Mouse (Mus musculus) heart, postnatal 0 days (tissue): ENCODE data around the gene Mrgprh. TPM values are rescaled to one million over a fixed set of nuclear protein-coding genes. Genes with fewer than 3 reads are reported as not detected.
A peak's percentile ranks its signal among the peaks of the same experiment; 100 is the strongest.

Experiments
- ATAC-seq: fragments of 200-750 bp; cut with Nextera tagmentation; 2 replicates; pipeline ENCODE4 v1.8.0; 2017; ENCODE audit warnings: low read depth, moderate number of reproducible peaks, moderate library complexity; ENCODE audit not compliant: insufficient read depth
- DNase-seq: peaks from one replicate; pipeline ENCODE4 v3.0.0-alpha.2; 2016; ENCODE audit warnings: low spot score
- H3K27ac ChIP-seq: fragments of 300-500 bp; sonication (generic); 2 replicates; pipeline ENCODE4 v1.5.1; 2014; ENCODE audit warnings: low read depth, mild to moderate bottlenecking
- H3K27me3 ChIP-seq: fragments of 300-500 bp; sonication (generic); 2 replicates; pipeline ENCODE4 v1.6.1; 2014; ENCODE audit warnings: low read length, mixed read lengths; ENCODE audit not compliant: control insufficient read depth, insufficient read depth
- H3K36me3 ChIP-seq: fragments of 300-500 bp; sonication (generic); replicated peaks from 2 replicates; pipeline ENCODE4 v1.6.1; 2014; ENCODE audit warnings: low read length, mixed read lengths; ENCODE audit not compliant: control insufficient read depth, insufficient read depth
- H3K4me1 ChIP-seq: fragments of 300-500 bp; sonication (generic); 2 replicates; pipeline ENCODE4 v1.6.1; 2014; ENCODE audit warnings: antibody characterized with exemption; ENCODE audit not compliant: control insufficient read depth, insufficient read depth
- H3K4me2 ChIP-seq: fragments of 300-500 bp; sonication (generic); 2 replicates; pipeline ENCODE4 v1.6.1; 2014; ENCODE audit warnings: low read depth, mild to moderate bottlenecking, low read length, moderate library complexity
- H3K4me3 ChIP-seq: fragments of 300-500 bp; sonication (generic); 2 replicates; pipeline ENCODE4 v1.5.1; 2014; ENCODE audit warnings: low read depth, low read length
- H3K9ac ChIP-seq: fragments of 300-500 bp; sonication (generic); replicated peaks from 2 replicates; pipeline ENCODE4 v1.6.1; 2014; ENCODE audit warnings: low read depth, low read length, mixed read lengths
- H3K9me3 ChIP-seq: fragments of 300-500 bp; sonication (generic); replicated peaks from 2 replicates; pipeline ENCODE4 v1.6.1; 2016; ENCODE audit warnings: low read length; ENCODE audit not compliant: control insufficient read depth
- CTCF ChIP-seq: IDR thresholded peaks from 2 replicates; pipeline ENCODE4 v1.5.1; 2016; ENCODE audit warnings: antibody characterized with exemption, control low read depth, low read depth
- EP300 ChIP-seq: IDR thresholded peaks from 2 replicates; pipeline ENCODE4 v1.6.1; 2016; ENCODE audit warnings: antibody characterized with exemption, low read depth
- WGBS: fragments of 180-500 bp; shearing (Covaris S2); extraction: QIAGEN DNeasy Blood & Tissue Kit; methylation state at CpG from one replicate; pipeline ENCODE4 v1.1.7; 2014; 5-methylcytosine and 5-hydroxymethylcytosine counted together
- polyA plus RNA-seq: library from polyadenylated mRNA; unstranded; fragments of >200 nt; fragmentation: Nextera tagmentation; extraction: Ambion mirVana; gene quantifications from 2 replicates; pipeline ENCODE4 v1.2.1, GENCODE M21; 2015
- total RNA-seq: library from RNA; depleted of rRNA; stranded (reverse); fragments of >200 nt; gene quantifications from 2 replicates; pipeline ENCODE4 v1.2.3, GENCODE M21; 2014; ENCODE audit warnings: low replicate concordance

Mrgprh gene
- total and polyA plus RNA-seq, 2 experiments from 2014 or later, result 0.25 TPM; not detected in 1

DNA sequence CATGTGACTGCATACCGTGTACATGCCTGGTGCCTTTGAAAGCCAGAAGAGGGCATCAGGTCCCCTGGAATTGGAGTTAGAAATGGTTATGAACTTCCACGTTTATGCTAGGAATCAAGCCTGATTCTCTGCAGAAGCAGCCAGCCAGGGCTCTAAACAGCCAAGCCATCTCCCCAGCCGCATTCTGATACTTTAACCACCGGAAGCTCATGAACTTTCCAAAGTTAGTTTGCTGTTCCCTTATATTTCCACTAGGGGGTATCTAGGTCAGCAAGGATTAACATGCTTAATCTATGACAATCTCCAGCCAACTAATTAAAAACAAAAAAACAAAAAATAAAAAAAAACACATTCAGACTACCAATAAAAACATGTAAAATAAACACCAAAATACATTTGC lies 17.8 kb upstream of the Mrgprh start:
- Histone ChIP-seq H3K9ac (no peak overlapping the region), H3K9me3 (no peaks in the 10 kb centered on the region), H3K27ac (no peak overlapping the region), H3K4me1 (no peaks in the 10 kb centered on the region), H3K4me2 (no peak overlapping the region), H3K4me3 (no peak overlapping the region), H3K27me3 (no peaks in the 10 kb centered on the region), H3K36me3 (no peaks in the 10 kb centered on the region)
- no peak for DNase-seq
- no peak for ATAC-seq
- TF ChIP-seq CTCF (peak; percentile 36; the same call in 1 of the 2 replicates), EP300 (no peak)
- WGBS, result 34% methylated on average over 4 of the region's 4 CpGs

DNA sequence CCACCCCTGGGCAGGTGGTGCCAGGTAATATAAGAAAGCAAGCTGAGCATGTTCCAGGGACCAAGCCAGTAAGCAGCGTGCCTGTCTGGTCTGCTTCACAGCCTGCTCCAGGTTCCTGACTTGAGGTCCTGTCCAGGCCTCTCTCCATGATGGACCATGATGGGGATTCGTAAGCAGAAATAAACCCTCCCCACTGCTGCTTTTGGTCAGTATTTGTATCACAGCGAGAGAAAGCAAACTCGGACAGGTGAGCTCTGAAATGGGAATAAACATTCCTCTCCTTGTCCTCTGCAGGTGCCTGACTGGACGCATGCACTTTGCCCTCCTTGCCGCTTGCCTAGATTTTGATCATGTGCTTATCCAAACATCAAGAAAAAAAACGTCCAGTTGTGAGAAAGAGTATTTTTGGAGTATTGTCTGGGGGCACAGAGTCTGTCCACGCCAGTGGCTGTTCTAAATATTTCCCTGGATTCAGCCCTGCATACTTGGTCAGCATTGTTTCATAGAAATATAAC lies 16.8 kb upstream of the Mrgprh start:
- WGBS, result 70% methylated on average over 8 of the region's 8 CpGs

DNA sequence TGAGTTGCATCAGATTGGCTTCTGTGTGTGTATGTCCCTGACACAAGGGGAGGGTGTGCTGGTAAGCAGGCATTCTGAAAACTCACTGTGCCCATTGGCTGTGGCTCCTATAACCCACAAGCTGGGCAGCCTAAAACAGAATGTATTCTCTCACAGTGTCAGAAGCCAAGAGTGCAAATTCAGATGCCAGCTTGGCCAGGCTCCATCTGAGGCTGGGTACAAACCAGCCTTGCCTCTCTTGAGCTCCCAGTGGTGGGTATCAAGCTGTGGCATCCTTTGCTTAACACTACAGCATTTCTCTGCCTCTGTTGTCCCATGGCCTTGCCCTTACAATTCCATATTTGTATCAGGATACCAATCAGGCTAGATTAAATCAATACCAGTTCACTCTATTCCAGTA lies 11.7 kb upstream of the Mrgprh start:
- H3K27ac ChIP-seq, result no peak overlapping the region
- no peaks in the 10 kb centered on the region for H3K36me3 ChIP-seq
- H3K4me3 ChIP-seq, result no peak overlapping the region
- H3K27me3 ChIP-seq, result no peaks in the 10 kb centered on the region
- H3K4me2 ChIP-seq, result no peak overlapping the region
- H3K9ac ChIP-seq, result no peak overlapping the region
- no peak for DNase-seq
- ATAC-seq, result no peak
- H3K4me1 ChIP-seq, result peaks cover 4% of the 10 kb centered on the region
- TF ChIP-seq EP300 (no peak), CTCF (no peak)
- no peaks in the 10 kb centered on the region for H3K9me3 ChIP-seq

More for the DNA sequence above, 16.8 kb upstream of the Mrgprh start:
- Histone ChIP-seq H3K27ac (no peak overlapping the region), H3K27me3 (no peaks in the 10 kb centered on the region), H3K4me1 (no peaks in the 10 kb centered on the region), H3K9ac (no peak overlapping the region), H3K4me2 (no peak overlapping the region), H3K4me3 (no peak overlapping the region), H3K36me3 (no peaks in the 10 kb centered on the region), H3K9me3 (no peaks in the 10 kb centered on the region)
- TF ChIP-seq CTCF (no peak), EP300 (no peak)
- DNase-seq (no peak), ATAC-seq (no peak)

DNA sequence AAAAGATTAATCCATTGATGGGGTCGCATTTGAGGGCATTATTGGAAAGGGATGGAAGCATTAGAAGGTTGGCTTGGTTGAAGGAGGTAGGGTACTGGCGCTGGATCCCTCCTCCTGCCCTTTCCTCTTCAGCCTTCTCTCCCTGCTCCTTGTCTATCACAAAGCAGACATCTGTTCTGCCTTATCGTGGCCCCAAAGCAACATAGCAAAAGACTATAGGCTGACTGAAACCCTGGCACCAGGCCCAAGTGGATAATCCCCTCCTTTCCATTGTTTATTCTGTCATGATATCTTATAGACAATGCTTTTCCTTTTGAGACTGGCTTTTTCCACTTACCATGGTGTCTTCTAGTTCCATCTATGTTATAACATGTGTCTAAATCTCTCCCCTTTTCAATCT lies 10.4 kb upstream of the Mrgprh start:
- H3K4me2 ChIP-seq, result no peak overlapping the region
- no peaks in the 10 kb centered on the region for H3K36me3 ChIP-seq
- no peaks in the 10 kb centered on the region for H3K9me3 ChIP-seq
- DNase-seq, result no peak
- H3K27me3 ChIP-seq, result no peaks in the 10 kb centered on the region
- H3K4me1 ChIP-seq, result peaks cover 4% of the 10 kb centered on the region
- ATAC-seq, result no peak
- WGBS, result 61% methylated on average over 3 of the region's 3 CpGs
- no peak overlapping the region for H3K4me3 ChIP-seq
- no peak overlapping the region for H3K9ac ChIP-seq
- no peak overlapping the region for H3K27ac ChIP-seq
- no peak for TF ChIP-seq CTCF

- Histone ChIP-seq H3K27ac (peak overlapping the region; percentile 32; the same call in 1 of the 2 replicates), H3K27me3 (0 out of 2 replicates have a peak, but pooled peaks cover 5% of the 10 kb centered on the region), H3K9me3 (no peaks in the 10 kb centered on the region), H3K4me2 (no peak overlapping the region), H3K36me3 (no peaks in the 10 kb centered on the region), H3K4me1 (peaks cover 4% of the 10 kb centered on the region), H3K9ac (no peak overlapping the region), H3K4me3 (no peak overlapping the region)
- peak; percentile 34 for DNase-seq
- 38% methylated on average over 10 of the region's 10 CpGs for WGBS
- 0 out of 2 replicates have a peak, but pooled peaks have one; percentile 53 for ATAC-seq
- TF ChIP-seq EP300 (no peak), CTCF (no peak)
Measured at GRCm38 (mm10) chr17:12866853-12867252, 9.0 kb upstream of the Mrgprh start.

GRCm38 (mm10) chr17:12868043-12868442 lies 7.8 kb upstream of the Mrgprh start, which contains the start of gene Mas1:
Gene Mas1, minus strand, starts transcription at chr17:12868143.
- H3K27ac ChIP-seq, result peak within 1 kb of the TSS; percentile 32
- ATAC-seq, result no peak
- DNase-seq, result no peak
- no peak for TF ChIP-seq CTCF
- TF ChIP-seq EP300, result no peak
- no peaks in the 10 kb centered on the region for H3K9me3 ChIP-seq
- H3K36me3 ChIP-seq, result no peaks in the 10 kb centered on the region
- 0 out of 2 replicates have a peak, but pooled peaks cover 9% of the 10 kb centered on the region for H3K27me3 ChIP-seq
- no peak within 1 kb of the TSS for H3K4me2 ChIP-seq
- H3K4me3 ChIP-seq, result no peak within 1 kb of the TSS
- 44% methylated on average over 2 of the region's 2 CpGs for WGBS
- H3K4me1 ChIP-seq, result peaks cover 4% of the 10 kb centered on the region
- no peak within 1 kb of the TSS for H3K9ac ChIP-seq
